Mouse (Mus musculus) heart, embryonic 10.5 days (tissue): ENCODE data around the gene Adssl1. TPM values are rescaled to one million over a fixed set of nuclear protein-coding genes. Genes with fewer than 3 reads are reported as not detected.

ENCODE experiments used
- DNase-seq: peaks from one replicate; pipeline ENCODE4 v3.0.0-alpha.2; 2017; ENCODE audit warnings: low spot score
- H3K27ac ChIP-seq: fragments of 300-500 bp; sonication (generic); 2 replicates; pipeline ENCODE4 v1.5.1; 2016; ENCODE audit warnings: mild to moderate bottlenecking
- H3K27me3 ChIP-seq: fragments of 300-500 bp; sonication (generic); 2 replicates; pipeline ENCODE4 v1.6.1; 2016; ENCODE audit warnings: mild to moderate bottlenecking; ENCODE audit not compliant: poor library complexity, insufficient read depth, severe bottlenecking
- H3K36me3 ChIP-seq: fragments of 300-500 bp; sonication (generic); 2 replicates; pipeline ENCODE4 v1.6.1; 2016; ENCODE audit warnings: mild to moderate bottlenecking, moderate library complexity
- H3K4me1 ChIP-seq: fragments of 300-500 bp; sonication (generic); 2 replicates; pipeline ENCODE4 v1.6.1; 2016; ENCODE audit warnings: mild to moderate bottlenecking
- H3K4me3 ChIP-seq: fragments of 300-500 bp; sonication (generic); 2 replicates; pipeline ENCODE4 v1.5.1; 2016; ENCODE audit warnings: mild to moderate bottlenecking, moderate library complexity
- H3K9me3 ChIP-seq: fragments of 300-500 bp; sonication (generic); 2 replicates; pipeline ENCODE4 v1.6.1; 2016; ENCODE audit warnings: mild to moderate bottlenecking, moderate library complexity
- WGBS: fragments of 180-500 bp; shearing (Covaris S2); methylation state at CpG from one replicate; pipeline ENCODE4 v1.1.7; 2016; 5-methylcytosine and 5-hydroxymethylcytosine counted together
- polyA plus RNA-seq: library from polyadenylated mRNA; unstranded; fragments of >200 nt; fragmentation: Nextera tagmentation; extraction: Ambion mirVana; gene quantifications from 2 replicates; pipeline ENCODE4 v1.2.1, GENCODE M21; 2016

Adssl1 gene
- polyA plus RNA-seq: 57.2 and 99.3 TPM in 2 replicates

DNA sequence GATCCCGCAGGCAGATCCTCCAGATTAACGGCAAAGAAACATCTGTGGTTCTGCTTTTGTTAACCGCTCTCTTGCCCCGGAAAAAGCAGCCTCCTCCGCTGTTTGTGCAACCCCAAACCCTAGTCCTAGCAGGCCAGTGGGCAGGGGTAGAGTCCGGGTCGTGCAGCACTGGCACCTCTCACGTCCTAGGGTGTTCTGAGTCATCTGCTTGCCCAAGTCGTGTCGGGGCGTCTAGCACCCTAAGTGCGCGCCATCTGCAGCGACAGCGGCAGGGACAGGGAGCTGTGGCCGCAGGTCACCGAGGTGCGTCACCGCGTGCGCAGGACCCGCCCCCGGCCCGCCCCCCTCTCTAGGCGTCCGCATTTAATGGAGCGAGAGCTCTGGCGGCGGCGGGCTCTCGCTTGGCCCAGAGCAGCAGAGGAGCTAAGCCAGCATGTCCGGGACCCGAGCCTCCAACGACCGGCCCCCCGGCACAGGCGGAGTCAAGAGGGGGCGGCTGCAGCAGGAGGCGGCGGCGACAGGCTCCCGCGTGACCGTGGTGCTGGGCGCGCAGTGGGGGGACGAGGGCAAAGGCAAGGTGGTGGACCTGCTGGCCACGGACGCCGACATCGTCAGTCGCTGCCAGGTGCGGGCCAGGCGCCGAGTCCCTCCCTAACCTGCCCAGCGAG lies at the start of gene Adssl1:
TSS of gene Adssl1 (plus strand) at position 360 of the 668 bp plus-strand sequence.
- Histone ChIP-seq H3K27ac (peak within 1 kb of the TSS; percentile 92), H3K9me3 (no peaks in the 10 kb centered on the region), H3K36me3 (0 out of 2 replicates have a peak, but pooled peaks cover 6% of the 10 kb centered on the region), H3K27me3 (peaks cover 29% of the 10 kb centered on the region; the same call in 1 of the 2 replicates), H3K4me3 (peak within 1 kb of the TSS; percentile 71), H3K4me1 (peaks cover 94% of the 10 kb centered on the region)
- peak; percentile 91 for DNase-seq
- WGBS: 1% methylated on average over 55 of the region's 56 CpGs

DNA sequence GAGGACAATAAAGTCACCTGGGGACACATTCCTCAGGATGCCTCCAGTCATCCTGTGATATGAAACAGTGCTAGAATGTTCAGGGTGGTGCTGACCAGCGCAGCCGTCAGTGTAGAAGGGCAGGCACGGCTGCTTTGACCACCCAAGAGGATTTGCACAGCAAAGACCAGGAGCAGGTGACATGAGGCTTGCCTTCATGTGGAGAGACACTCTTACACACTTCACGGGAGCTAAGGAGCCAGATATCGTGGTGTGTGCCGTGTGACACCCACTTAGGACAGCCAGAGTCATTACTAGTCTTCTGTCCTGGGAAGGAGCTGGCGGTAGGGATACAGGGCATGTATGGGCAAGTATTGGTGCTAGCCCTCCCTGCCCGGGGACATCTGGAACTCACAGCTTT lies 49.7 kb upstream of the Adssl1 start:
- no peaks in the 10 kb centered on the region for H3K4me1 ChIP-seq
- no peak overlapping the region for H3K27ac ChIP-seq
- H3K9me3 ChIP-seq: no peaks in the 10 kb centered on the region
- 82% methylated on average over 8 of the region's 8 CpGs for WGBS
- peaks cover 4% of the 10 kb centered on the region; the same call in 1 of the 2 replicates for H3K27me3 ChIP-seq
- no peak overlapping the region for H3K4me3 ChIP-seq
- H3K36me3 ChIP-seq: no peaks in the 10 kb centered on the region
- DNase-seq: no peak

DNA sequence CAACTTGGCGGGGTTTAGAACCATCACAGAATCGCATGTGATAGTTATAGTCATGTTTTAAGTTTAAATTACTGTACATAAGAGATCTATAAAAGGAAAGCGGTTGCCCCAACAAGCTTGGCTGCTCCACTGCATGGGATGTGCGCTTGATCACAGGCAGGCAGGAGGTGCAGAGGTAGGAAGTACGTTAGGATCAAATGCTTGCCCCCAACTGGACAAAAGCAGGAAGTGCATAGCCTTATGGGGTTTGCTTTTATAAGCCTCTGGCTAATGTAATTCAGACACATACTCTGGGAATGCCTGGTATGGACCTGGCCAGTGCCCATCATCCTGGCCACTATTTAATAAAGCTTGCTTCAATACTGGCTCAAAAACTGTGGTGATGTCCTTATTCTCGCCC lies 48.8 kb upstream of the Adssl1 start:
- no peak for DNase-seq
- Histone ChIP-seq H3K27me3 (peaks cover 4% of the 10 kb centered on the region; the same call in 1 of the 2 replicates), H3K27ac (no peak overlapping the region), H3K9me3 (no peaks in the 10 kb centered on the region), H3K4me3 (no peak overlapping the region), H3K36me3 (no peaks in the 10 kb centered on the region), H3K4me1 (peaks cover 7% of the 10 kb centered on the region)
- WGBS: 64% methylated on average over 6 of the region's 6 CpGs

DNA sequence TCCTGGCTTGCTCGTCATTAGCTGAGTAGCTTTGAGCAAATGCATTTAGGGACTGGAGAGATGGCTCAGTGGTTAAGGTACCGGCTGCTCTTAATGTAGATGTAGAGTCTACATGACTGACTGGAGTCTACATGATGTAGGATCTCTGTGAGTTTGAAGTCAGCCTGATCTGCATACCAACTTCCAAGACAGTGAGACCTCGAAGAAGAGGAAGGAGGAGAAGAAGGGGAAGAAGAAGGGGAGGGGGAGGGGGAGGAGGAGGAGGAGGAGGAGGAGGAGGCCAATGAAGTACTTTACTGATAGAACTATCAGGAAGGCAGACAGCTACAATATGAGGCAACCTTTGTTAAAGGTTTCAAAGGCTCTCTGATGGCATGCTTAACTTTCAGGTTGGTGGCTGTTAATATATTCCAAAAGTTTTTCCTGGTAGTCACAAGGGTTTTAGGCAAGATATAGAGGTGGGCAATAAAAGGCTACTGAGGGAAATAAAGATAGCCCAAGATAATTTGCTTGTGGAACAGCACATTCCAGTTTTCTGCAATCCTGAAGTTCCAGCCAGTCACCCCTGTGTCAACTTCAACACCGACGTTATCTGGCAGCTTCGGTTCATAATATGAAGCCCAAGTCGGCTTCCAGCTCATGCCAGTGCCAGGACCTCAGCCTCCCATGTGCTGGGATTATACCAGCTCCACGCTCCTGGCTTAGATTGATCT lies 44.4 kb upstream of the Adssl1 start:
- Histone ChIP-seq H3K27ac (peak overlapping the region; percentile 85), H3K27me3 (no peaks in the 10 kb centered on the region), H3K4me3 (no peak overlapping the region), H3K9me3 (no peaks in the 10 kb centered on the region), H3K36me3 (no peaks in the 10 kb centered on the region), H3K4me1 (peaks cover 50% of the 10 kb centered on the region)
- 56% methylated on average over 8 of the region's 8 CpGs for WGBS
- DNase-seq: no peak

DNA sequence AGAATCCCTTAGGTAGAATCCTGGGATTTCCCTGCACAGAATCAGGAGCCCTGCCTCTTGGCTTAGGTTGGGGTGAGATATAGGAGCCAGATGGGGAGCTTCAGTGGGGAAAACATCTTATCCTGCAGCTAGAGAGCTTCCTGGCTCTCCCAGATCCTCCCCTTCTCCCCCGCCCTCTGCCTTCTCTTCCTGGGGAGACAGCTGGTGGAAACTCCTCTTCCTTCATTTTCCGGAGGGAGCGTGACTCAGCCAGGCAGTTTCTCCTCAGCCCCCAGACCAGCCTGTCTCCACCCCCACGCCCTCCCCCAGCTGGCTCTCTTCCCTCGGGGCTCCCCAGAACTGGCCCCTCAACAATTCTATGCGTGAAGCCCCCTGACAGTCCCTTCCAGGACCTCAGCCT lies 43.5 kb upstream of the Adssl1 start:
- no peaks in the 10 kb centered on the region for H3K9me3 ChIP-seq
- H3K27ac ChIP-seq: peak overlapping the region; percentile 85
- WGBS: 9% methylated on average over 6 of the region's 6 CpGs
- H3K4me3 ChIP-seq: peak overlapping the region; percentile 39
- H3K4me1 ChIP-seq: peaks cover 50% of the 10 kb centered on the region
- no peak for DNase-seq
- H3K27me3 ChIP-seq: no peaks in the 10 kb centered on the region
- no peaks in the 10 kb centered on the region for H3K36me3 ChIP-seq

DNA sequence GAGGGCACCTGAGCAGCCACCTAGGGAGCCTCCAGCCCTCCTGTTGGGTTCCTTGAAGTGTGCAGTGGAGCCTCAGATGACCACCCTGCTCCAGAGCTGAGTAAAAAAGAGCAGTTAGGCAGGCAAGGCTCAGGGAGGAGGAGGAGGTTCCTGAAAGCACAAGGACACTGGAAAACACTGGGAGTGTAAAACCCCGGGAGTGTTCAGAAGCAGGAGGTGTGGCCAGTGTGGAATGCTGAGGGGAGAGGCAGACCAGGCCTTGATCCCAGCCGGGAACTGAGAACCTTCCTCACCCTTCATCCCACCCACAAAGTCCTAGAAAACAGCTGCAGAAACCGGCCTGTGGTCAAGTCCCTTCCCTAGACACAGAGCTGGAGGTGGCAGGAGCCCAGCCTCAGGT lies 43.1 kb upstream of the Adssl1 start:
- H3K36me3 ChIP-seq: no peaks in the 10 kb centered on the region
- H3K27me3 ChIP-seq: no peaks in the 10 kb centered on the region
- no peaks in the 10 kb centered on the region for H3K9me3 ChIP-seq
- WGBS: 8% methylated on average over 3 of the region's 3 CpGs
- H3K4me3 ChIP-seq: peak overlapping the region; percentile 39
- peaks cover 50% of the 10 kb centered on the region for H3K4me1 ChIP-seq
- peak overlapping the region; percentile 85 for H3K27ac ChIP-seq
- no peak for DNase-seq

DNA sequence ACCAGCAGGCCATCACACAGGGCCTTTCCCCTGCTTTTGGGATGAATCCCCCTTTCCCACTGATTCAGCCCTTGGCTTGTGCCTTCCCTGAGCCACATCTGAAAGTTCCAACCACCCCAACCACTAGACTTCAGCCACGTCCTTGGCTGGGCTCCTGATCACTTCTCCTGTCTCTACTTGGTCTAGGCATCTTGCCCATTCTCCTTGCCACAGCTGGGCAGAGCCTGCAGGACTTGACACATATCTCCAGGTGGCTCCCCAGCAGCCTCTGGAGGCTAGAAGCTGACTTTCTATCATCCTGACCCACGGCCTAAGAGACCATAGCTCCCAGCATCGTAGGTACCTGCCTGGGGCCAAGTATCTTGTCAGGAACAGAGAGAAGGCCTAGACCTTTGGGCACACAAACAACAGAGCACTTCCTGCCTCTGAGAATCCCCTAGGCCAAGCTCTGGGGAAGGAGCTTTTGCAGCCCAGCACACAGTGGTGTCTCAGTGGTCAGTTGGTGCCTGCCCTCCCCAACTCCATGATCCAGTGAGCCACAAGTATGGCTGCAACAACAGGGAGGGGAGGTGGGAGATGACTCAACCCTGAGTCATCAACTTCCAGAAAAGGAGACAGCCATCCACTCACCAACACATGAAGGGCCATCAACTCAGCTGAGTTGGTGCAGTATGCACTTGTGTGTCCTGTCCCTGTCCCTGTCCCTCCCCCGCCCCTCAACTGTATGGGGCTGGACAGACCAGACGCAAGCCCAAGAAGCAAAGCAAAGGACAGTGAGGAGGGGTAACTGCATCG lies 41.4 kb upstream of the Adssl1 start:
- Histone ChIP-seq H3K27ac (no peak overlapping the region), H3K36me3 (no peaks in the 10 kb centered on the region), H3K27me3 (peaks cover 5% of the 10 kb centered on the region; the same call in 1 of the 2 replicates), H3K9me3 (no peaks in the 10 kb centered on the region), H3K4me3 (no peak overlapping the region), H3K4me1 (peaks cover 50% of the 10 kb centered on the region)
- 71% methylated on average over 6 of the region's 6 CpGs for WGBS
- no peak for DNase-seq

DNA sequence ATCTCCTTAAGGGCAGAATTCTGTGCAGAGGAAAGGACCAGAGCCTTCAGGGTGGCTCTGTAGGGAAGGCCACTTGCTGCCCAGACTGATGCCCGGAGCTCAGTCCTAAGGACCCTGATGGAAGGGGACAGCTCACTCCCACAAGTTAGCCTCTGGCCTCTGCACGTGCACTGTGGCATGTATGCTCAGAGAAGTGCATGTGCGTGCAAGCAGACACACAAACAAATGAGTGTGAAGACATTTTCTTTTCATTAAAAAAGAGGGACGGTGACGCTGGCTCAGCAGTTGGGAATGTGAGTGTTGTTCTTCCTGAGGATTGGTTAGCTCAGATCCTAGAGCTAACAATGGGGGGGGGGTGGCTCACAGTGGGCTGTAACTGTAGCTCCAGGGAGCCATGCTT lies 40.4 kb upstream of the Adssl1 start:
- peaks cover 50% of the 10 kb centered on the region for H3K4me1 ChIP-seq
- no peak for DNase-seq
- no peaks in the 10 kb centered on the region for H3K9me3 ChIP-seq
- no peak overlapping the region for H3K4me3 ChIP-seq
- peak overlapping the region; percentile 64; the same call in 1 of the 2 replicates for H3K27ac ChIP-seq
- WGBS: 58% methylated on average over 5 of the region's 5 CpGs
- H3K27me3 ChIP-seq: peaks cover 6% of the 10 kb centered on the region; the same call in 1 of the 2 replicates
- H3K36me3 ChIP-seq: no peaks in the 10 kb centered on the region

DNA sequence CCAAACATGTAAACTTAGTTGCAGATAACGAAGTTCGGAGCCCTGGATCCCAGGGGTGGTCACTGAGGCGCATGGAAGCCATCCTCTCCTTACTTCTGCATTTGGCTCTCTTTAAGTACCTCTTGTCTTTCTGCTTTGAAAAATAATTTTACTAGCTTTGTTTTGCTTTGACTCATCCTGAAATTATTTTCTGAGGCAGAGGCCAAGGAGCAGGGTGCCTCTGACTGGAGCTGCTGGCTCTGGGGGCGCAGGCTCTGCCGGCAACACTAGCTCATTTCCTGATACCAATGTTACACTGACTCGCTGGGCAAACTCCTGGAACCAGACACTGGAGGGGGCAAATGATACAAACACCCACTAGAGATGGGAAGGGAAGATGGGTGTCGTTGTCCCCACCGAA lies 39.9 kb upstream of the Adssl1 start:
- peaks cover 50% of the 10 kb centered on the region for H3K4me1 ChIP-seq
- WGBS: 78% methylated on average over 8 of the region's 8 CpGs
- H3K4me3 ChIP-seq: no peak overlapping the region
- no peaks in the 10 kb centered on the region for H3K36me3 ChIP-seq
- H3K27me3 ChIP-seq: peaks cover 6% of the 10 kb centered on the region; the same call in 1 of the 2 replicates
- 0 out of 2 replicates have a peak overlapping the region, but pooled peaks have one; percentile 10 for H3K27ac ChIP-seq
- DNase-seq: no peak
- no peaks in the 10 kb centered on the region for H3K9me3 ChIP-seq

DNA sequence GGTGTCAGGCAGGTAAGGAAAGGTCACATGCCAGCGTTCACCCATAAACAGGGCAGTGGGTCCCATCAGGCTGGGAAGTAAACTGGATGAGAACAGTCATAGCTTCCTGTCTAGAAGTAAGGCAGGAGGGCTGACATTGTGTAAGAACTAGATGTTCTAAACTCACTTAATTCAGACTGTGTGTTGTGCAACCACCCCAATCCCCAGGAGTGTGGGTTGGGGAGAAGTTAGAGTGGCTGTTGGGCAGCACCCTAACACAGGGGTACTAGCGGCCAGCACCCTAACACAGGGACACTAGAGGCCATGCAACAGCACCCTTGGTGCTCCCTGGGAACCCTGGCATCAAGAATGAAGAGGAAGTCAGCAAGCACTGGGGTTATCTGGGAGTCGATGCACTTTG lies 38.7 kb upstream of the Adssl1 start:
- Histone ChIP-seq H3K4me1 (peaks cover 44% of the 10 kb centered on the region), H3K4me3 (no peak overlapping the region), H3K9me3 (no peaks in the 10 kb centered on the region), H3K27ac (no peak overlapping the region), H3K27me3 (peaks cover 13% of the 10 kb centered on the region; the same call in 1 of the 2 replicates), H3K36me3 (no peaks in the 10 kb centered on the region)
- no peak for DNase-seq
- WGBS: 67% methylated on average over 3 of the region's 3 CpGs

DNA sequence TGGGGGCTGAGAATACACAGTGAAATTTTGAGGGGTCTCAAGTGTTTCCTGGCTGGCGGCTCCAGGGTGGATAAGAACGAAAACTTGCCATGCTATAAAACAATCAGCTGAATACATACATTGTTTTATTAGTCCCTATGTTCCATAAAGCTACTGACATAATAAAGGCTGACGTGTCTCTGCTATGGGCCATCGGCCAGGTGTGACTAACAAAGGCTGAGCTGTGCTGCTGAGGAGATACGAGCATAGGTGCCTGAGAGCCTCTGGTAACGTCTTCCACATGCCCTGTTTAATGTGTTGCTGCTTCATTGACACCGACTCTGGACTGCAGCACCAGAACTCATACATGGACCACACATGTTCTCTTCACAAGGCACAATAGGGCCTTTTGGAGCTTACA lies 34.9 kb upstream of the Adssl1 start:
- H3K4me3 ChIP-seq: no peak overlapping the region
- no peak for DNase-seq
- WGBS: 84% methylated on average over 7 of the region's 7 CpGs

DNA sequence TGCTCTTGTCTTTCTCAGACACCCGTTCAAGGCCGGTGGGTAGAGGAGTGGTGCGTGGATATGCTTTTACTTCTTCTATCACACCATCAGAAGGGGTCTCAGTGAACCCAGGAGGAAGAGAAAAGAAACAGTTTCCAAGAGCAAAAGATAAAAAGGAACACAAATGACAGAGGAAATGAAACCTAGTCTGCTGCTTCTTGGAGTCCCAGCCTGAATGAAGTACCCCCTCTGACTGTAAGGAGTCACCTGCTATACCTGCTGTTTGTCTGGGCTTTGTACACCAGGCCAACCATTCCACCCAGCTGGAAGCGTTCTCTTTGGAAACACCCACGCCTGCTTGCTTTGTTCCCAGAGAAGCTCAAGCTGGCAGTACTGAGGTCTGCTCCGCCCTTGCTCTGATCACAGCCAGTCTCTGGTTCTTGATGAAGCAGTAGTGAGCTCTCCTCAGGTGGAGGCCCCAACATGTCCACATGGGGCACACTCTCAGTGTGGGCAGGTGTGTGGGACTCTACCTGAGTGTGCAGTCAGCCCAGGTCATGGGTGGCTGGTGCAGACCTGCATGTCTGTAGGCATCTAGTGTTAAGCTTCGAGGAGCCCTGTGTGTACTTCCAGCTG lies 33.8 kb upstream of the Adssl1 start:
- no peak for DNase-seq
- 79% methylated on average over 7 of the region's 7 CpGs for WGBS
- peaks cover 42% of the 10 kb centered on the region for H3K4me1 ChIP-seq
- peaks cover 43% of the 10 kb centered on the region for H3K27me3 ChIP-seq
- H3K27ac ChIP-seq: no peak overlapping the region
- no peaks in the 10 kb centered on the region for H3K9me3 ChIP-seq
- no peak overlapping the region for H3K4me3 ChIP-seq
- no peaks in the 10 kb centered on the region for H3K36me3 ChIP-seq

More for the DNA sequence above, 34.9 kb upstream of the Adssl1 start:
- Histone ChIP-seq H3K27ac (no peak overlapping the region), H3K9me3 (no peaks in the 10 kb centered on the region), H3K4me1 (peaks cover 36% of the 10 kb centered on the region), H3K36me3 (no peaks in the 10 kb centered on the region), H3K27me3 (peaks cover 35% of the 10 kb centered on the region)
